Mouse (Mus musculus) olfactory bulb, adult 2 months (tissue): ENCODE data around the gene Syt14. TPM values are rescaled to one million over a fixed set of nuclear protein-coding genes. Genes with fewer than 3 reads are reported as not detected.

Source experiments
- H3K27ac ChIP-seq: fragments of 200-500 bp; 2 replicates; pipeline ENCODE4 v1.5.1; 2012; ENCODE audit warnings: low read depth, low read length; ENCODE audit not compliant: insufficient read depth
- H3K4me1 ChIP-seq: fragments of 200-500 bp; 2 replicates; pipeline ENCODE4 v1.6.1; 2012; ENCODE audit warnings: low read length; ENCODE audit not compliant: control insufficient read depth, insufficient read depth
- H3K4me3 ChIP-seq: fragments of 200-500 bp; 2 replicates; pipeline ENCODE4 v1.5.1; 2012; ENCODE audit warnings: mild to moderate bottlenecking, low read depth, low read length, moderate library complexity; ENCODE audit not compliant: insufficient read depth
- CTCF ChIP-seq: fragments of 200-500 bp; IDR thresholded peaks from 2 replicates; pipeline ENCODE4 v1.5.1; 2012; ENCODE audit warnings: low read depth, mild to moderate bottlenecking, low read length, moderate library complexity; ENCODE audit not compliant: insufficient read depth
- POLR2A ChIP-seq: fragments of 200-500 bp; IDR thresholded peaks from 2 replicates; pipeline ENCODE4 v1.6.1; 2012; ENCODE audit warnings: mild to moderate bottlenecking, low read depth, low read length, moderate library complexity; ENCODE audit not compliant: insufficient read depth
- WGBS: fragments of 180-500 bp; shearing (Covaris S2); methylation state at CpG from one replicate; pipeline ENCODE4 v1.1.7; 2018; 5-methylcytosine and 5-hydroxymethylcytosine counted together
- polyA plus RNA-seq: library from polyadenylated mRNA; stranded (reverse); fragments of >200 nt; gene quantifications from 2 replicates; pipeline ENCODE4 v1.2.4, GENCODE M21; 2012; ENCODE audit warnings: low replicate concordance; ENCODE audit not compliant: missing spikeins, insufficient read depth, insufficient read length

The Syt14 gene
- polyA plus RNA-seq, 1 experiment = not detected

DNA sequence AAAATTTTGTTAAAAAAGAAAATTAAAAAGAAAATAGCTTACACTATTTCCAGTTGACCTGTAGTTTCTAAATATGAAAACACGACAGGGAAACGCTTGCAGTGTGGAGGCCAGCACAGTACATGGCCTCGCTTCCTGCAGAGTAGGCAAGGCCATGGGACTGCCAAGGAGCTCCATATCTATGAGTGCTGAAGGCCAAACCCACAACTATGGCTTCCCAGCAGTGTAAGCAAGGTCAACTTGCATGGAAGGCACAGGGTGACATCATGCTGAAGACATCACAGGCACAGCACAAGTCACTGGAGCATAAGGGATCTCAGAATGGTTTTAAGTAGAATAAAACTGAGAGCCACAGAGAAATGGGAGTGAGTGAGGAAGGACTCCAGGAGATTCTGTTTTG lies 139.5 kb downstream of the Syt14 start:
- no peaks in the 10 kb centered on the region for H3K4me1 ChIP-seq
- TF ChIP-seq POLR2A (no peak), CTCF (no peak)
- H3K27ac ChIP-seq = no peak overlapping the region
- 86% methylated on average over 3 of the region's 3 CpGs for WGBS
- no peak overlapping the region for H3K4me3 ChIP-seq

DNA sequence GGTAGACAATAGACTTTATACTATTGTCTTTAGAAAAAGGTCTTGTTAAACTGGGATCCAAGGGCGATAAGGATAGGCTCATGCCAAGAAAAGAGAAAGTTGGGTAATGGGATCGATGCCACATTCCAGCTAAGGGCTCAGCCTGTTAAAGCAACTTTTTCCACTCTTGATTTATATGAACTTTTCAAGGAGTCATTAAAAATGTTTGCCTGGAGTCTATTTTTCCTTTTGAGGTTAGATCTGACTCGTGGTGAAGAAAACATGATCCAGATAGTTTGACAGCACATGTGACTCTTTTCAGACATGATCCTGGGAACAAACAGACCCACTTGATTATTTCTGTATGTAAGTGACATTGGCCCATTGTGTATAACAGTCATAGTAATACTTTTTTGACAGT lies 144.9 kb downstream of the Syt14 start:
- no peak overlapping the region for H3K4me3 ChIP-seq
- TF ChIP-seq CTCF (no peak), POLR2A (no peak)
- no peaks in the 10 kb centered on the region for H3K4me1 ChIP-seq
- H3K27ac ChIP-seq = no peak overlapping the region
- WGBS = 86% methylated on average over 3 of the region's 3 CpGs

DNA sequence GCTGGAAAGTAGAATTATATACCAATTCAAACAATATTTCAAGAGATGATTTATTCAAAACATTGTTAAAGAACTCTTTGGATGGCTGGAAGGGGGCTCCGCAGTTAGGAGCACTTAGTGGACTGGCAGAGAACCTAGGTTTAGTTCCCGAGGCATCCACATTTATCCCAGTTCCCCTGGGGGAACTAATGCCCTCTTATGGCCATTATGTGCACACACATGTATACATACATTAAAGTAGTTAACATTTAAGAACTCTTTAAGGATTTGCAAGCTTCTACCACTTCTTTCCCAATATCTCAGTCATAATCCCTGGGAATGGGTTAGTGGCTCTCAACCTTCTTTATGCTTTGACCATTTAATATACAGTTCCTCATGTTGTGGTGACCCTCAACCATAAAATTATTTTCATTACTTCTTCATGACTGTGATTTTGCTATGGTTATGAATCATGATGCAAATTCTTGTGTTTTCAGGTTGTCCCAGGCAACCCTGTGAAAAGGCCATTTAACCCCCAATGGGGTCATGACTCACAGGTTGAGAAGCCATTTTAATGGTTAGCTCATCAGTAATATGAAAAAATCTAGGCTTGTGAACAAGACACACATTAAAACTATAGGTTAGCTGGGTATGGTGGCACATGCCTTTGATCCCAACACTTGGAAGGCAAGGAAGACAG lies 152.8 kb downstream of the Syt14 start:
- Histone ChIP-seq H3K27ac (no peak overlapping the region), H3K4me1 (no peaks in the 10 kb centered on the region), H3K4me3 (no peak overlapping the region)
- WGBS = 68% methylated on average over 2 of the region's 2 CpGs
- no peak for TF ChIP-seq CTCF
- no peak for TF ChIP-seq POLR2A

DNA sequence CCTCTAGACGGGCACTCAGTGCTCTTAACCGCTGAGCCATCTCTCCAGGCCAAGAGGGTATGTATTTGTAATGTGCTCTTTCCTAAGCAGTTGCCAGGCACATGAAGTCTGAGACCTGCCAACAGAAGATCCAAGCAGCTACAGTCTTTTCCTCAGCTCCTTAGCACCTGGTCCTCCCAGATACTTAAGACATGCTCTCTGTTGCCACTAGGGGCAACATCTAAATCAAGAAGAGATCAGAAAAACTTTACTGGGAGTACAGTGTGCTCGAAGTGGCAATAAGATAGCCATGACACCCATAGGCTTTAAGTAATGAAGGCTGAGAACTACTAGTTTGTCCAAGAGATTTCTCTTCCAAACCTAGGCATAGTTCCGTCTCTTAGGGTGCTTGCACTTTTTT lies 155.4 kb downstream of the Syt14 start:
- Histone ChIP-seq H3K4me3 (no peak overlapping the region), H3K4me1 (peaks cover 2% of the 10 kb centered on the region), H3K27ac (no peak overlapping the region)
- WGBS = 88% methylated on average over 4 of the region's 4 CpGs
- no peak for TF ChIP-seq CTCF
- TF ChIP-seq POLR2A = no peak

DNA sequence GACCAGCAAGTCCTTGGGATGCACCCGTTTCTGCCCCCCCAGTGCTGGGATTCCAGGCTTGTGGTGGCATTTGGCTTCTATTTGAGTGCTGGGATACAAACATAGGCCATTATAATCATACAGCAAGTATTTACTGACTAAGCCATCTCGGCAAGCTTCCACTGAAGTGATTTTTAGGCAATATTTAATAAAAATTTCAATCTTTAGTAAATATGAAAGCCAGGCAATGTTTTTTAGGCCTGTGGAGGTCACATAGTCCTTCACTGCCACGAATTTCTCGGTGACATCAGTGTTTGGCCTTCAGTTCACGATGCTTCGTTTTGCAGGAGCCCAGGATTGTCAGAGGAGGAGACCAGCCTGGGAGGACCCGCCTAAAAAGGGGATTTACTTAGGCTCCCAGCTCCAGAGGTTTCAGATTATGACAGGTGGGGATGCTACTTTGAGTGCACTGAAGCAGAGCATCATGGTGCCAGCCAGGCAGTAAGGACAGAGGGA lies 156.4 kb downstream of the Syt14 start:
- no peak overlapping the region for H3K4me3 ChIP-seq
- no peak overlapping the region for H3K27ac ChIP-seq
- TF ChIP-seq POLR2A (no peak), CTCF (no peak)
- WGBS = 86% methylated on average over 7 of the region's 7 CpGs
- H3K4me1 ChIP-seq = peaks cover 4% of the 10 kb centered on the region

DNA sequence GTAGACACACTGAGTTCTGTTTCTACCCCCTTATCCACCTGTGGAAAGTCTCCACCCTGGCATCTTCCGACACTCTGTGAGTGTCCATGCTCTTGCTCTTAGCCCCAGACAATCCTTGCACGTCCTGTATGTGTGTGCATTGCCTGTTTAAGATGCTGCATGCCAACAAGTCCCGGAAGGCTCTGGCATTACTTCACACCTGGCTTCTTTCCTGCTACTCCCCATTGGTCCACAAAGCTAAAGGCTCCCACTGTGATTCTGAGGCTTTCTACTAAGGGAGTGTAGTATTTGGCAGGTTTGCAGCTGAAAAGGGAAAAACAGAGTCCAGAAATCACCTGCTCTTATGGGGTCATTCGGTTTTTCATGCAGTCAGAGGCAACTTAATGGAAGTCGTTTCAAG lies 162.7 kb downstream of the Syt14 start:
- TF ChIP-seq CTCF (no peak), POLR2A (no peak)
- Histone ChIP-seq H3K4me3 (no peak overlapping the region), H3K4me1 (peaks cover 4% of the 10 kb centered on the region), H3K27ac (no peak overlapping the region)
- WGBS = 47% methylated on average over 5 of the region's 5 CpGs

DNA sequence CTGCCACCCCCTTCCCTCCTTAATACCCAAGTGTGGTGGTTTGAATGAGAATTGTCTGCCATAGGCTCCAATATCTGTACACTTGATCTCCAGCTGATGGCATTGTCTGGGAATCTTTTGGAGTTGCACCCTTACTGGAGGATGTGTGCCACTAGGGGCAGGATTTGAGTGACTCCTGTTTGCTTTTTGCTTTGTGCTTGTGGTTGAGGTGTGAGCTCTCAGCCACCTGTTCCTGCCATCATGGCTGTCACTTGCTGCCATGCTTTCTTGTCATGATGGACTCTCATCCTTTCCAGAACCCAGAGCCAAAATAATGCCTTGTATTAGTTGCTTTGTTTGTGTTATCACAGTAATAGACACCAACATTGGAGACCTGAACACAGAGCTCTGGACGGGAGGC lies 165.8 kb downstream of the Syt14 start:
- Histone ChIP-seq H3K4me3 (no peak overlapping the region), H3K4me1 (peaks cover 2% of the 10 kb centered on the region; the same call in 1 of the 2 replicates), H3K27ac (no peak overlapping the region)
- 95% methylated on average over 1 of the region's 1 CpGs for WGBS
- TF ChIP-seq POLR2A (no peak), CTCF (no peak)

DNA sequence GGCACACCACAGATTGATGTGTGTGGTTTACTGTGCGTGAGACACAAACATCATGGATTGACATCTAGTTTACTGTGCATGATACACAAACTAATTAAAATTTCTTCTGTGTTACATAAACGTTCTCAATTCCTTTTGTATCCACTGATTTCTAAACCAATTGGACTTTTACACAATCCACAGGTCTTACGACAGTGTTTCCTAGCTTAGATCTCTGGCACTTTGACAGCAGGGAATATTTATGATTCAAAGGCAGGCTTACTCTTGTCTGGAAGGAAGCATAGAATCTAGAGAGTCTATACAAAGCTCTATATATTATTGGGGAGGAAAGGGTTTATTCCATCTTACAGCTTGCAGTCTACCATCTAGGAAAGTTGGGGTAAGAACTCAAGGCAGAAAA lies 171.1 kb downstream of the Syt14 start:
- Histone ChIP-seq H3K4me1 (peaks cover 14% of the 10 kb centered on the region), H3K4me3 (no peak overlapping the region), H3K27ac (no peak overlapping the region)
- TF ChIP-seq POLR2A (no peak), CTCF (no peak)
- 84% methylated on average over 3 of the region's 3 CpGs for WGBS

DNA sequence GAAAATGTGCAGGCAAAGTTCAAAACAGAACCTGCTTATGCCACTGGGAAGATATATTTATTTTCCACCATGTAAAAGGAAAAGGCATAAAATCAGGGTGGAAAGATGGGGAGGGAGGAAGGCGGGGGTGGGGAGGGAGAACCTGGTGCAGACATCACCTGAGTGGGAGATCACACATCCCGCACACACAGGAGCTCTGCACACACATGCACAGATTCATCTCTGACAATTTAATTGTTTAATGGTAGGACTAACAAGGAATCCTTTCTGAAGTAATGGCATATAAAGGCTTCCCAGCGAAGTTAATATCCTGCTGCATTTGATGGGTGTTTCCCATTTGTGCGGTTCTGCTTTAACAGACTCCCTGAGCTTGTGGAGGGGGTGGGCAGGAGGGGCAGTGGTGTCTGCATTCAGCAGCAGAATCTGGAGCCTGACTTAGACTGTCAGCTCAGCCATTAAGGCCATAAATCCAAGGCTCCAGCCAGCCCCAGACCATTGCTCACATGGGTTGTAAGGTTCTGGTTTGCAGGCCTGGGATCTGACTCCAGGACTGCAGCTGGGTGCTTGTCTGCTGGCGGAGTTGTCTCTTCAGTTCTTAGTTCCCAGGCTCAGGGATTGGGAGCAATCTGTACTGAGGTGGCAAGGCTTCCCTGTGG lies 174.1 kb downstream of the Syt14 start:
- Histone ChIP-seq H3K4me3 (no peak overlapping the region), H3K4me1 (peaks cover 15% of the 10 kb centered on the region), H3K27ac (peak overlapping the region; percentile 62)
- TF ChIP-seq POLR2A = no peak
- TF ChIP-seq CTCF = no peak
- WGBS = 52% methylated on average over 5 of the region's 5 CpGs
